Mouse (Mus musculus) brain, adult 2 months (tissue): ENCODE data around the gene Brf1.

Experiments used
- DNase-seq: peaks from one replicate; pipeline ENCODE4 v3.0.0; 2011; ENCODE audit warnings: low read depth, low spot score

Gene Brf1

GRCm38 (mm10) chr12:113000294-113001132, at the start of gene Brf1:
Gene Brf1 (minus strand): TSS chr12:113000704.
- DNase-seq, result peak; percentile 98

GRCm38 (mm10) chr12:113049836-113050235, 49.3 kb upstream of the Brf1 start:
- DNase-seq, result no peak

GRCm38 (mm10) chr12:113048103-113048502, 47.6 kb upstream of the Brf1 start:
- DNase-seq, result peak; percentile 40

- DNase-seq, result no peak
Measured at GRCm38 (mm10) chr12:113046861-113047260, 46.4 kb upstream of the Brf1 start.

- DNase-seq, result peak; percentile 88
Measured at GRCm38 (mm10) chr12:113044916-113045677, 44.6 kb upstream of the Brf1 start.

GRCm38 (mm10) chr12:113042543-113042942, 42.0 kb upstream of the Brf1 start:
- DNase-seq, result no peak

- peak; percentile 92 for DNase-seq
Measured at GRCm38 (mm10) chr12:113041481-113042439, 41.3 kb upstream of the Brf1 start.

- no peak for DNase-seq
Measured at GRCm38 (mm10) chr12:113038414-113038813, 37.9 kb upstream of the Brf1 start.

GRCm38 (mm10) chr12:113036996-113037395, 36.5 kb upstream of the Brf1 start:
- no peak for DNase-seq

- DNase-seq, result no peak
Measured at GRCm38 (mm10) chr12:113035093-113035492, 34.6 kb upstream of the Brf1 start.

GRCm38 (mm10) chr12:113032296-113033250, 32.1 kb upstream of the Brf1 start:
- DNase-seq, result peak; percentile 80

- DNase-seq, result no peak
Measured at GRCm38 (mm10) chr12:113031441-113031840, 30.9 kb upstream of the Brf1 start.

- no peak for DNase-seq
Measured at GRCm38 (mm10) chr12:113030993-113031392, 30.5 kb upstream of the Brf1 start.

GRCm38 (mm10) chr12:113030046-113030445, 29.5 kb upstream of the Brf1 start:
- DNase-seq, result no peak

- peak; percentile 26 for DNase-seq
Measured at GRCm38 (mm10) chr12:113028898-113029297, 28.4 kb upstream of the Brf1 start.

- peak; percentile 70 for DNase-seq
Measured at GRCm38 (mm10) chr12:113028067-113028466, 27.6 kb upstream of the Brf1 start.

- DNase-seq, result no peak
Measured at GRCm38 (mm10) chr12:113027495-113027894, 27.0 kb upstream of the Brf1 start.

- DNase-seq, result no peak
Measured at GRCm38 (mm10) chr12:113026557-113026956, 26.1 kb upstream of the Brf1 start.

- DNase-seq, result no peak
Measured at GRCm38 (mm10) chr12:113023082-113023481, 22.6 kb upstream of the Brf1 start.

GRCm38 (mm10) chr12:113021488-113021887, 21.0 kb upstream of the Brf1 start:
- no peak for DNase-seq
